Mouse (Mus musculus): ENCODE data around the gene Rcvrn.

The Rcvrn gene

GRCm38 (mm10) chr11:67667531-67668332 is 27.4 kb upstream of the Rcvrn start:
- in situ Hi-C loops (cut with MboI, MseI): loop anchor here in 1 of 2 experiments (10.0 kb wide), 1 partner anchor 1277 kb away; no protein-coding TSS in a partner anchor

- in situ Hi-C loops (cut with MboI, MseI): loop anchor here in 1 of 2 experiments (10.0 kb wide), 1 partner anchor 1276 kb away; no protein-coding TSS in a partner anchor
Measured at GRCm38 (mm10) chr11:67668460-67669007, 26.6 kb upstream of the Rcvrn start.

- in situ Hi-C loops (cut with MboI, MseI): no loop called here
Measured at GRCm38 (mm10) chr11:67670031-67670430, 25.1 kb upstream of the Rcvrn start.

- in situ Hi-C loops (cut with MboI, MseI): no loop called here
Measured at GRCm38 (mm10) chr11:67672140-67672539, 23.0 kb upstream of the Rcvrn start.

GRCm38 (mm10) chr11:67675562-67676540 is 19.3 kb upstream of the Rcvrn start:
- in situ Hi-C loops (cut with MboI, MseI): loop anchor here in 1 of 2 experiments (25.0 kb wide), 1 partner anchor 564 kb away; no protein-coding TSS in a partner anchor

- in situ Hi-C loops (cut with MboI, MseI): loop anchor here in 1 of 2 experiments (25.0 kb wide), 1 partner anchor 567 kb away; no protein-coding TSS in a partner anchor
Measured at GRCm38 (mm10) chr11:67679300-67679699, 15.8 kb upstream of the Rcvrn start.

GRCm38 (mm10) chr11:67679930-67680329 is 15.2 kb upstream of the Rcvrn start:
- in situ Hi-C loops (cut with MboI, MseI): loop anchor here (5.0 to 25.0 kb wide), 3 partner anchors 88 to 568 kb away; no protein-coding TSS in a partner anchor

GRCm38 (mm10) chr11:67681871-67682270 is 13.3 kb upstream of the Rcvrn start:
- in situ Hi-C loops (cut with MboI, MseI): loop anchor here (5.0 to 25.0 kb wide), 3 partner anchors 90 to 570 kb away; no protein-coding TSS in a partner anchor

- in situ Hi-C loops (cut with MboI, MseI): loop anchor here (10.0 to 25.0 kb wide), 2 partner anchors 431 to 574 kb away; no protein-coding TSS in a partner anchor
Measured at GRCm38 (mm10) chr11:67686109-67686508, 9.0 kb upstream of the Rcvrn start.

GRCm38 (mm10) chr11:67712976-67713375 is 17.9 kb downstream of the Rcvrn start:
- in situ Hi-C loops (cut with MboI, MseI): loop anchor here in 1 of 2 experiments (10.0 kb wide), 1 partner anchor 958 kb away; no protein-coding TSS in a partner anchor

- in situ Hi-C loops (cut with MboI, MseI): loop anchor here in 1 of 2 experiments (10.0 kb wide), 1 partner anchor 961 kb away; no protein-coding TSS in a partner anchor
Measured at GRCm38 (mm10) chr11:67715382-67715781, 20.3 kb downstream of the Rcvrn start.

- in situ Hi-C loops (cut with MboI, MseI): no loop called here
Measured at GRCm38 (mm10) chr11:67721485-67721884, 26.4 kb downstream of the Rcvrn start.

GRCm38 (mm10) chr11:67722399-67723156 is 27.5 kb downstream of the Rcvrn start:
- in situ Hi-C loops (cut with MboI, MseI): no loop called here

- in situ Hi-C loops (cut with MboI, MseI): no loop called here
Measured at GRCm38 (mm10) chr11:67723231-67724013, 28.3 kb downstream of the Rcvrn start.

GRCm38 (mm10) chr11:67727095-67727494 is 32.0 kb downstream of the Rcvrn start:
- in situ Hi-C loops (cut with MboI, MseI): no loop called here

GRCm38 (mm10) chr11:67728726-67729125 is 33.6 kb downstream of the Rcvrn start:
- in situ Hi-C loops (cut with MboI, MseI): no loop called here

GRCm38 (mm10) chr11:67731056-67731455 is 35.9 kb downstream of the Rcvrn start:
- in situ Hi-C loops (cut with MboI, MseI): no loop called here

GRCm38 (mm10) chr11:67733726-67734125 is 38.6 kb downstream of the Rcvrn start:
- in situ Hi-C loops (cut with MboI, MseI): no loop called here

GRCm38 (mm10) chr11:67734597-67734996 is 39.5 kb downstream of the Rcvrn start:
- in situ Hi-C loops (cut with MboI, MseI): no loop called here
